Mouse (Mus musculus) MEL (cell line): ENCODE results near the gene Brd3os.

ENCODE experiments used
- EP300 ChIP-seq, 2 experiments: IDR thresholded peaks; 2 replicates each; pipeline ENCODE4 v1.6.1; 2011; ENCODE audit warnings: improper control_type of control experiment in 2 of 2, low read length in 2 of 2, low read depth in 1 of 2, mild to moderate bottlenecking in 1 of 2
- MAX ChIP-seq: IDR thresholded peaks from 2 replicates; pipeline ENCODE4 v1.6.1; 2011; ENCODE audit warnings: low read length, improper control_type of control experiment
- NELFE ChIP-seq: IDR thresholded peaks from 2 replicates; pipeline ENCODE4 v1.6.1; 2011; ENCODE audit warnings: low read depth, low read length, improper control_type of control experiment
- POLR2AphosphoS5 ChIP-seq: IDR thresholded peaks from 2 replicates; pipeline ENCODE4 v1.6.1; 2012; ENCODE audit warnings: low read depth, borderline replicate concordance, mild to moderate bottlenecking, inconsistent platforms, low read length, moderate library complexity, mixed read lengths

DNA sequence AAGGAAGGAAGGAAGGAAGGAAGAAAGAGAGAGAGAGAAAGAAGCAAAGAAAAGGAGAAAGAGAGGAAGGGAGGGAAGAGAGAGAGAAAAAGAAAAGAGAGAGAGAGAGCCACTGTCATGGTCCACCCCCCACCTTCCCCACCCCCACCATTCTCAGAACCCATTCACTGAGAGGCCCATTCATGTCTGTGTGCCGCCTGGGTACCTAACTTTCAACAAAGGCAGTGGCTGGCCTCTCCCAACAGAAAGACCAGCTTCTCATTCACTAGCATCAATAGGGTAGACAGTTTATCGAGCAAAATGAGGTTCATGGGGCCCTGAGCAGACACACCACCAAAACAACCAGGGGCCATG is 28.6 kb upstream of the Brd3os start:
- no peak for TF ChIP-seq MAX
- TF ChIP-seq NELFE = no peak
- TF ChIP-seq POLR2AphosphoS5 = no peak
- TF ChIP-seq EP300 (IDR thresholded peaks at IDR 0.05; ENCODE audit: low read depth in 1 of 2, low read length in 2 of 2) = no peak
